11 mouse cellular contexts compared by ENCODE assay signal in genomic region chr14:79518761-79519662, GRCm38 (mm10). TPM values are rescaled to one million over a fixed set of nuclear protein-coding genes. Genes with fewer than 3 reads are reported as not detected.
DNase-seq lines count a peak whose midpoint lies in the region; ATAC-seq and TF ChIP-seq lines count a peak whose summit lies in the region.
"Had no signal": no experiment of that assay in that cellular context is flagged by ENCODE, and none has a peak within 500 bp of the region (broad histone marks: within the 10 kb centered on the region; RNA-seq: fewer than 3 reads in every experiment).

No protein-coding gene starts in this region.

- no peak for TF ChIP-seq EP300 in liver, postnatal 0 days (IDR thresholded peaks at IDR 0.05; ENCODE audit: low read depth)

- H3K9me3 ChIP-seq in heart, embryonic 16.5 days (replicated peaks; ENCODE audit: control insufficient read depth, low read length) = no peaks in the 10 kb centered on the region
- H3K9me3 ChIP-seq in liver, postnatal 0 days (ENCODE audit: low read length) = no peaks in the 10 kb centered on the region
- H3K9me3 ChIP-seq in hindbrain, embryonic 14.5 days (ENCODE audit: control insufficient read depth, low read length) = no peaks in the 10 kb centered on the region

- peak overlapping the region; percentile 37 for H3K4me2 ChIP-seq in heart, embryonic 16.5 days (ENCODE audit: low read depth, low read length)
- H3K4me2 ChIP-seq in liver, postnatal 0 days (ENCODE audit: low read depth, low read length) = peak overlapping the region; percentile 84
- H3K4me2 ChIP-seq in hindbrain, embryonic 14.5 days (replicated peaks) = no peak overlapping the region

- H3K4me1 ChIP-seq in heart, embryonic 16.5 days (ENCODE audit: control insufficient read depth, insufficient read depth, low read length) = peaks cover 25% of the 10 kb centered on the region
- peaks cover 3% of the 10 kb centered on the region; the same call in 1 of the 2 replicates for H3K4me1 ChIP-seq in bone marrow, adult 2 months (ENCODE audit: control insufficient read depth, insufficient read depth, low read length)
- peaks cover 49% of the 10 kb centered on the region for H3K4me1 ChIP-seq in liver, postnatal 0 days (ENCODE audit: insufficient read depth)
- no peaks in the 10 kb centered on the region for H3K4me1 ChIP-seq in hindbrain, embryonic 14.5 days (replicated peaks; ENCODE audit: control insufficient read depth, insufficient read depth, low read length)

- peak overlapping the region; percentile 42 for H3K9ac ChIP-seq in heart, embryonic 16.5 days (ENCODE audit: low read length)
- peak overlapping the region; percentile 72 for H3K9ac ChIP-seq in liver, postnatal 0 days (replicated peaks)
- no peak overlapping the region for H3K9ac ChIP-seq in hindbrain, embryonic 14.5 days

- H3K27me3 ChIP-seq in heart, embryonic 16.5 days (ENCODE audit: control insufficient read depth, insufficient read depth, low read length) = no peaks in the 10 kb centered on the region
- H3K27me3 ChIP-seq in liver, postnatal 0 days (ENCODE audit: insufficient read depth, low read length) = no peaks in the 10 kb centered on the region
- H3K27me3 ChIP-seq in hindbrain, embryonic 14.5 days (ENCODE audit: control insufficient read depth, insufficient read depth, low read length) = no peaks in the 10 kb centered on the region

- intact Hi-C loops in heart, postnatal 25 days (cut with DNase I) = no loop called here

- 61% methylated on average over 19 of the region's 19 CpGs for WGBS in heart, embryonic 16.5 days
- WGBS in bone marrow, adult 2 months = 2% methylated on average over 19 of the region's 19 CpGs
- WGBS in liver, postnatal 0 days (ENCODE audit: insufficient replicate concordance) = 29% methylated on average over 19 of the region's 19 CpGs
- 78% methylated on average over 19 of the region's 19 CpGs for WGBS in hindbrain, embryonic 14.5 days

- peak overlapping the region; percentile 17 for H3K4me3 ChIP-seq in heart, embryonic 16.5 days (ENCODE audit: low read length)
- H3K4me3 ChIP-seq in bone marrow, adult 2 months (replicated peaks; ENCODE audit: control insufficient read depth, low read depth, low read length) = peak overlapping the region; percentile 66
- peak overlapping the region; percentile 47 for H3K4me3 ChIP-seq in liver, postnatal 0 days (ENCODE audit: low read depth, low read length)
- H3K4me3 ChIP-seq in hindbrain, embryonic 14.5 days (replicated peaks; ENCODE audit: low read length) = no peak overlapping the region

- DNase-seq in heart, postnatal 25 days (ENCODE audit: low spot score) = no peak
- DNase-seq in A20 (ENCODE audit: low read depth, low spot score) = peak; percentile 81
- no peak for DNase-seq in liver, postnatal 0 days
- DNase-seq in hindbrain, embryonic 14.5 days (ENCODE audit: low spot score) = no peak
- no peak for DNase-seq in layer of hippocampus, adult 9-11 months
- no peak for DNase-seq in ovary, postnatal 14 days (ENCODE audit: low spot score)
- DNase-seq: cerebellum, postnatal 10 days; lung, postnatal 36 days had no signal

- no peaks in the 10 kb centered on the region for H3K36me3 ChIP-seq in heart, embryonic 16.5 days (ENCODE audit: control insufficient read depth, insufficient read depth)
- H3K36me3 ChIP-seq in liver, postnatal 0 days (replicated peaks; ENCODE audit: insufficient read depth, low read length) = peaks cover 3% of the 10 kb centered on the region; the same call in 1 of the 2 replicates
- H3K36me3 ChIP-seq in hindbrain, embryonic 14.5 days (replicated peaks; ENCODE audit: control insufficient read depth, insufficient read depth) = no peaks in the 10 kb centered on the region

- peak overlapping the region; percentile 56 for H3K27ac ChIP-seq in heart, embryonic 16.5 days (ENCODE audit: low read length)
- peak overlapping the region; percentile 74 for H3K27ac ChIP-seq in bone marrow, adult 2 months (ENCODE audit: control insufficient read depth, insufficient read depth, low read depth, low read length, poor library complexity)
- peak overlapping the region; percentile 88 for H3K27ac ChIP-seq in liver, postnatal 0 days (ENCODE audit: low read depth)
- H3K27ac ChIP-seq in hindbrain, embryonic 14.5 days = no peak overlapping the region
- H3K27ac ChIP-seq: kidney, postnatal 0 days had no signal

- ATAC-seq in heart, embryonic 16.5 days (replicated peaks; ENCODE audit: extremely low read depth, insufficient read depth, low FRiP score) = no peak
- no peak for ATAC-seq in liver, postnatal 0 days
- no peak for ATAC-seq in hindbrain, embryonic 14.5 days (ENCODE audit: low FRiP score)

- no peak for TF ChIP-seq CTCF in bone marrow, adult 2 months (IDR thresholded peaks at IDR 0.05; ENCODE audit: control insufficient read depth, insufficient read depth, low read length)
- TF ChIP-seq CTCF in liver, postnatal 0 days (IDR thresholded peaks at IDR 0.05; ENCODE audit: low read depth) = no peak

- no peak for TF ChIP-seq POLR2A in bone marrow, adult 2 months (IDR thresholded peaks at IDR 0.05; ENCODE audit: borderline replicate concordance, control insufficient read depth, low read depth, low read length)

RNA-seq across cellular contexts. Expression of gene Wbp4, which starts 37.7 kb away (rescaled TPM):
- 26.8 and 27.6 TPM in 2 replicates for polyA plus RNA-seq in heart, embryonic 16.5 days (2015; fragmentation: Nextera tagmentation; extraction: Ambion mirVana)
- 10 to 100 TPM; 18.8 to 21.6 TPM for total RNA-seq in heart, postnatal 25 days (2021)
- 22.6 and 24.5 TPM in 2 replicates for polyA plus RNA-seq in bone marrow, adult 2 months (2011; ENCODE audit: insufficient read depth, insufficient read length, low replicate concordance, missing spikeins)
- polyA plus RNA-seq in liver, postnatal 0 days (2015; fragmentation: Nextera tagmentation; extraction: Ambion mirVana) = 15.1 and 16.2 TPM in 2 replicates
- 40.5 and 40.9 TPM in 2 replicates for polyA plus RNA-seq in hindbrain, embryonic 14.5 days (2014; fragmentation: Nextera tagmentation; extraction: Ambion mirVana)

RNA-seq across cellular contexts. Expression of gene Elf1, which starts 38.0 kb away (rescaled TPM):
- polyA plus RNA-seq in heart, embryonic 16.5 days (2015; fragmentation: Nextera tagmentation; extraction: Ambion mirVana) = 9.9 and 12.3 TPM in 2 replicates
- 10 to 100 TPM; 15.2 to 17.0 TPM for total RNA-seq in heart, postnatal 25 days (2021)
- 20.1 and 22.6 TPM in 2 replicates for polyA plus RNA-seq in bone marrow, adult 2 months (2011; ENCODE audit: insufficient read depth, insufficient read length, low replicate concordance, missing spikeins)
- polyA plus RNA-seq in liver, postnatal 0 days (2015; fragmentation: Nextera tagmentation; extraction: Ambion mirVana) = 9.0 and 11.0 TPM in 2 replicates
- polyA plus RNA-seq in hindbrain, embryonic 14.5 days (2014; fragmentation: Nextera tagmentation; extraction: Ambion mirVana) = 3.8 and 3.9 TPM in 2 replicates
